Mouse (Mus musculus) mouse embryonic stem cell (cell line): ENCODE measurements at regions not wholly inside any gene's neighbourhood (a gene's known extent, or its start where the extent isn't known, plus 50 kb on each side); places are given as distances from the start of the nearest gene placed in this dataset.

Experiments used
- in situ Hi-C, 2 experiments: fragments of 300-500 bp; cut with MboI; formaldehyde crosslinking; loops; 1 replicate in 1 of 2; 3 replicates in 1 of 2; pipeline ENCODE4 v1.14.3; 2019 to 2020; ENCODE audit warnings: low sequenced_read_pairs in 2 of 2, low pct_unique_long_range_greater_than_20kb in 1 of 2, mixed read lengths in 1 of 2; ENCODE audit not compliant: unreplicated experiment in 1 of 2

GRCm38 (mm10) chr13:34406291-34406690, 61.3 kb upstream of the Slc22a23 start:
- in situ Hi-C loops = no loop called here

GRCm38 (mm10) chr13:34402631-34403030, 57.6 kb upstream of the Slc22a23 start:
- in situ Hi-C loops = no loop called here

- in situ Hi-C loops = no loop called here
These were observed 56.0 kb upstream of the Slc22a23 start for GRCm38 (mm10) chr13:34401031-34401430.

GRCm38 (mm10) chr13:34398847-34399246, 53.9 kb upstream of the Slc22a23 start:
- in situ Hi-C loops = no loop called here

GRCm38 (mm10) chr13:34398061-34398787, 53.2 kb upstream of the Slc22a23 start:
- in situ Hi-C loops = no loop called here

- in situ Hi-C loops = no loop called here
These were observed 50.5 kb upstream of the Slc22a23 start for GRCm38 (mm10) chr13:34395504-34395903.

GRCm38 (mm10) chr13:34395010-34395409, 50.0 kb upstream of the Slc22a23 start:
- in situ Hi-C loops = no loop called here
